Mouse (Mus musculus) kidney, postnatal 14 days (tissue): ENCODE measurements around the gene Gne.
"Not testable (repeated sequence)": the region's sequence is repeated elsewhere in the genome, so short reads cannot be mapped to it uniquely, and the experiment has no call there.

ENCODE experiments used
- DNase-seq: peaks from one replicate; pipeline ENCODE4 v3.0.0; 2022; ENCODE audit warnings: mixed read lengths

The Gne gene

GRCm38 (mm10) chr4:44072146-44072872, 11.7 kb downstream of the Gne start:
- peak; percentile 95 for DNase-seq

DNA sequence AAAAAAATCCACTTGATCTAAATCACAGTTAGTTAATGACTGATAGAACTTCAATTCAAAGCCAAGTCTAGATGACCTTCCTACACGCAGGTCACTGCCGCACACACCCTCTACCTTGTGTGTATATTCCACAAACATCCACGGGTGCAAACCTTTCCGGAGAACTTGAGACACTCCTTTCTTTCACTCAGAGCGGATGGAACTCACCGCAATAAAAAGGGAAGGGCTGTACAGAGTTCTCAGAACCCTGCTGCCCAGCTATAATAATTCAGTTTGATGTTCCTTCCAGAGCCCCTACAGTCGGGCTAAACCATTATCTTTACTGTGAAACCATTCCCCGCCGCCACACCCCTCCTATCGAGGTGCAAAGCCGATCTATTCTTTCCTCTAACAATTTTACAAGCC, 12.2 kb downstream of the Gne start:
- DNase-seq, result peak; percentile 27

- no peak for DNase-seq
Measured at GRCm38 (mm10) chr4:44070641-44071040, 13.3 kb downstream of the Gne start.

GRCm38 (mm10) chr4:44069411-44069810, 14.6 kb downstream of the Gne start:
- no peak for DNase-seq

GRCm38 (mm10) chr4:44068736-44069135, 15.2 kb downstream of the Gne start:
- no peak for DNase-seq

GRCm38 (mm10) chr4:44066891-44067290, 17.1 kb downstream of the Gne start:
- DNase-seq, result peak; percentile 59

GRCm38 (mm10) chr4:44065355-44066025, 18.5 kb downstream of the Gne start:
- DNase-seq, result peak; percentile 93

- DNase-seq, result no peak
Measured at GRCm38 (mm10) chr4:44062816-44063215, 21.2 kb downstream of the Gne start.

GRCm38 (mm10) chr4:44062062-44062461, 21.9 kb downstream of the Gne start:
- DNase-seq, result no peak

DNA sequence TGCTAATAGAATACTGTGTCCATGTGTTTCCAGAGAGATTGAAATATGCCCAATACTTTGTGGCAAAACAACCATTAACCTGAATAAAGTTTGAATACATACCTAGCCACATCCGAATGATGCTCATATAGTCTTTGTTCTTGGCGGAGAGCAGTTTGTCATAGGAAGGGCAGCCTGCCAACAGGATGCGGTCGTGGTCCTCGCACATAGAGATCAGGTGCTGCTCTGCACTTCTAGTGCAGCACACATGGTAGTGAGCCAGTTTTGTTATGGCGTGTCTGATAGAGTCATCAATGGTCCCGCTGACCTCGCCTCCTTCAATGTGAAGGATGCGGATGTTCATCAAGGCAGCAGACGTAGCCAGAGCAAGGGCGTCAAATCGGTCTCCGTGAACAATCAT, 24.3 kb downstream of the Gne start:
- DNase-seq, result no peak

GRCm38 (mm10) chr4:44049812-44050211, 34.2 kb downstream of the Gne start:
- DNase-seq, result no peak

GRCm38 (mm10) chr4:44046066-44046465, 37.9 kb downstream of the Gne start:
- no peak for DNase-seq

DNA sequence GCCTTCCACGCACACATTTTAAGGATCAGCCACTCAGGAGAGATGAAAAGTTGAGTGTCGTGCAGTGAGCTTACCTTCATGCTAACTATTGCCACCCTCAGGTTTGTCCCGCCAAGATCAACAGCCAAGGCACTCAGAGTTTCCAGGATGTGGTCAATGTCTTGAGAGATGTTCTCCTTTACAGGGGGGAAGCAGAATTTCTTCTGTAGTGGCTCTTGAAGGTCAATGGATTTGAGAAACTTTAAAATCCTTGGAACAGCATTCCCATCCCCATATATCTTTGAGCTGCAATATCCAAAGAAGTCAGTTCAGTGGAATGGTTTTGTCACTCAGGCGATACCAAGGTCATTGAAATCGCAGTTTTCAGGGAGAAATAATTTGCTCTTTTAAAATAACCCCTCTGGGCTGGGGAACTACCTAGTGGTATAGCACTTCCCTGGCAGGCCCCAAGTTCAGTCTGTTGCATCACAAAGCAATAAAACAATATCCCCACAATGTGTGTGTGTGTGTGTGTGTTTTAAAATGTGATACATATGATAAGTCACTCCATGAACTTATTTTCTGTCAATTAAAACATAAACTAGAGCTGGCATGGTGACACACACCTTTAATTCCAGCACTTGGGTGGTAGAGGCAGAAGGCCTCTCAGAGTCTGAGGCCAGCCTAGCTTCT, 39.2 kb downstream of the Gne start:
- DNase-seq, result no peak

DNA sequence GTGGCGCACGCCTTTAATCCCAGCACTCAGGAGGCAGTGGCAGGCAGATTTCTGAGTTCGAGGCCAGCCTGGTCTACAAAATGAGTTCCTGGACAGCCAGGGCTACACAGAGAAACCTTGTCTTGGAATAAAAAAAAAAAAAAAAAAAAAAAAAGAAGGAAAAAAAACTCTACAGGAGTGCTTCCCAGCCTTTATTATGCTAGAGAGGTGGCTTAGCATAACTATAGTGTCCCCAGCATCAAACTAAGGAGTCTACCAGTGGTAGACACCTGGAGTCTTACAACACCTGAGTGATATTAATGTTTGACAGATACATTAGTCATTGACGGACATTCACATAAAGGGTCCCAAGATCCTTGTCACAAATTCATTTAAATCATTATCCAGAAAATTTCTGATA, 40.8 kb downstream of the Gne start:
- DNase-seq, result not testable (repeated sequence)

DNA sequence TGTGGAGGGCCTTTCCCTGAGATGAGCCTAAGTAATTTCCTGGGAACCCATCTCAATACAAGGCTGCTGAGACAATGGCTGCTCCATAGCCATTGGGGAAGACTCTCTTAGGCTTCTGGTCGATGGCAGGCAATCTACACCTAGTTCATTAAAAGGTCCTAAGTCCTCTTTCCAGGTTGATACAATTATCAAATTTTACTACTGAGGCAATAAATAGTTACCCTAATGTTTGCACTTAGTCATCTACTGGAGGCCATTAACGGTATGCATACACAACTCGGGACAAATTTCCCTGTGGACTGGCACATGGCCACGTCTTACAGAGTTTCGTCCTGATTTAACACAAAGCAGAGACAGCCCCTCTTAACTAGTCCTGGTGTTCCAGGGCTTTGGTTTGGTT, 41.5 kb downstream of the Gne start:
- no peak for DNase-seq

DNA sequence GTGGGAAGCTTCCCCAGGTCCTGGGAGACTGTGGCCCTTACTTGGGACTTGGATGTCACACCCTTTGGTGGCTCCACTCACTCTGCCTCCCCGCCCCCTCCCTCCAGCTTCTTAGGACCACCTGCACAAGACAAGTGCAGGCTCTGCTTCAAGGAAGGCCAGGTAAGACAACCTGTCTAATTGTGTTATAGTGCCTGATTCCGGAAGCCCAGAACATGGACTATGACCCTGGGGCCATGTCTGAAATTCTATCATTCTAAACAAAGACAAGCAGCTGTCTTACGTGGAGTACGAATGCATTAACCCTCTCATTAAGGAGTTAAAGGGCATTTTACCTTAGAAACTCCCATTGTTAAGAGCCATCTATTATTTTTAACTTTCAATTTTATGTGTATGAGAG, 43.2 kb downstream of the Gne start:
- DNase-seq, result no peak

DNA sequence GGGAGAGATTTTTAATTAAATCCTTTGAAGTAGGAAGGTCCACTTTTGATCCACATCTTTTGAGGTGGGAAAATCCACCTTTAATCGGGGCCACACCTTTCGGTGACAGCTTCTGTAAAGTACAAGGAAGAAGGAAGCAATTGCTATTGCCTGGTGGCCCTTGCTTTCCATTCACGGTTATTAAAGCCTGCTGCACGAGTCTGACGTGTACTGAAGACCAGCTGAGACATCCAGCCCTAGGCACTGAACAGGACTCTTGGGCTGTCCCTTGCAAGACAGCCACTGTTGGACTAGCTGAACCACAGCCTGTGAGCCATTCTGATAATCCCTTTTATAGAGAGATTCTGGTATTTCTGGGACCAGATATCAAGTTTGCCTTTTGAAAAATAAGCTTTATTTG, 47.5 kb downstream of the Gne start:
- DNase-seq, result no peak

- DNase-seq, result peak; percentile 64
Measured at GRCm38 (mm10) chr4:44031521-44031920, 52.5 kb downstream of the Gne start.

- DNase-seq, result no peak
Measured at GRCm38 (mm10) chr4:44029661-44030066, 54.3 kb downstream of the Gne start.

- DNase-seq, result no peak
Measured at GRCm38 (mm10) chr4:44028303-44029135, 55.5 kb downstream of the Gne start.

DNA sequence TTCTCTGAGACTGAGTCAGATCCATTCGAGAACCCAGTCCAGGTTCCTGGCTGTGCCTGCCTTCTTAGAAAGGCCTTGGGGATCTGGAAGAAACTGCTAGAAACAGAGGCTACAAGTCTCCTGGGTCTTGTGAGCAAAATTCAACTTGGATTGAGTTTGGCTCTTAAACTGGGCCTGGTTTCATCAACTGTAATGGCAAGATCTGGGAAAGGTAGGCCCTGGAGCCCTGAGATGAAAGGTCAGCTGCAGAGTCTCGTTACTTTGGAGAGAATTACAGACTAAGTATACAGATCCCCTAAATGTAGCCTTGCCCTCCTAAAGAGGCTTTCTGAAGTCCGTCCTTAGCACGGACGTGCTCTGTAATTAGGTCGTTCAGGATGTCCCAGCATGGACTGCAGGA, 58.4 kb downstream of the Gne start:
- no peak for DNase-seq

GRCm38 (mm10) chr4:44024241-44024640, 59.7 kb downstream of the Gne start:
- DNase-seq, result no peak

DNA sequence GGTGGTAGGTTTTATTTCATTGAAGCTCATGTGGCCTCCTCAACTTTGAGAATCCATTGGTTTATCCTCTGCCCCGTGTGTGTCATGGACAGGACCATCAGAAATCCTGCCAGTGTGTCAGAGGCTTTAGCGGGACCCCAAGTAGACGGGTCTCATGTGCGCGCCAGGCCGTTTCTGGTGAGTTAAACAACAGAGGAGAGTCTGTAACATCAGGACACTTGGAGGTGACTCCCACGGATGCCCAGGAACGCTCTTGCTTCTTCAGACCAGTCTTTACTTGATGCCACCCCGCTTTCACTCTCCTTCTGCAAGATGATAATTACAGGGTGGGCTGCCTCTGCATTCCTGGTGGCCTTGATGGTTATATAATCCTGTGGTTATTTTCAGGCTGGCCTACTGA, 60.3 kb downstream of the Gne start:
- DNase-seq, result no peak
